Mouse (Mus musculus) limb, embryonic 12.5 days (tissue): ENCODE data around the gene Snrpd2. TPM values are rescaled to one million over a fixed set of nuclear protein-coding genes. Genes with fewer than 3 reads are reported as not detected.

Experiments
- ATAC-seq: fragments of 200-750 bp; cut with Nextera tagmentation; 2 replicates; pipeline ENCODE4 v1.8.0; 2017; ENCODE audit warnings: low read depth, moderate TSS enrichment; ENCODE audit not compliant: insufficient number of reproducible peaks, insufficient read depth, low FRiP score, low TSS enrichment
- H3K27ac ChIP-seq: fragments of 300-500 bp; sonication (generic); 2 replicates; pipeline ENCODE4 v1.5.1; 2016; ENCODE audit warnings: mild to moderate bottlenecking, moderate library complexity
- H3K27me3 ChIP-seq: fragments of 300-500 bp; sonication (generic); 2 replicates; pipeline ENCODE4 v1.6.1; 2016; ENCODE audit warnings: mild to moderate bottlenecking, moderate library complexity
- H3K36me3 ChIP-seq: fragments of 300-500 bp; sonication (generic); 2 replicates; pipeline ENCODE4 v1.6.1; 2016; ENCODE audit warnings: mild to moderate bottlenecking, moderate library complexity
- H3K4me1 ChIP-seq: fragments of 300-500 bp; sonication (generic); replicated peaks from 2 replicates; pipeline ENCODE4 v1.6.1; 2016
- H3K4me2 ChIP-seq: fragments of 300-500 bp; sonication (generic); 2 replicates; pipeline ENCODE4 v1.6.1; 2016; ENCODE audit warnings: mild to moderate bottlenecking, moderate library complexity
- H3K4me3 ChIP-seq: fragments of 300-500 bp; sonication (generic); replicated peaks from 2 replicates; pipeline ENCODE4 v1.5.1; 2016; ENCODE audit warnings: mild to moderate bottlenecking
- H3K9ac ChIP-seq: fragments of 300-500 bp; sonication (generic); replicated peaks from 2 replicates; pipeline ENCODE4 v1.6.1; 2016; ENCODE audit warnings: mild to moderate bottlenecking, moderate library complexity
- H3K9me3 ChIP-seq: fragments of 300-500 bp; sonication (generic); 2 replicates; pipeline ENCODE4 v1.6.1; 2016; ENCODE audit warnings: mild to moderate bottlenecking, moderate library complexity
- WGBS: fragments of 180-500 bp; shearing (Covaris S2); methylation state at CpG from one replicate; pipeline ENCODE4 v1.1.7; 2016; 5-methylcytosine and 5-hydroxymethylcytosine counted together
- polyA plus RNA-seq: library from polyadenylated mRNA; unstranded; fragments of >200 nt; fragmentation: Nextera tagmentation; extraction: Ambion mirVana; gene quantifications from 2 replicates; pipeline ENCODE4 v1.2.1, GENCODE M21; 2016

Snrpd2 gene
- 161 and 170 TPM in 2 replicates for polyA plus RNA-seq

GRCm38 (mm10) chr7:19149626-19150025 is at the start of gene Snrpd2:
Gene Snrpd2, plus strand, starts transcription at chr7:19149722.
- Histone ChIP-seq H3K9me3 (no peaks in the 10 kb centered on the region), H3K4me2 (peak within 1 kb of the TSS; percentile 86), H3K27ac (peak within 1 kb of the TSS; percentile 82), H3K9ac (peak within 1 kb of the TSS; percentile 74), H3K4me3 (peak within 1 kb of the TSS; percentile 69), H3K27me3 (no peaks in the 10 kb centered on the region), H3K4me1 (peaks cover 16% of the 10 kb centered on the region), H3K36me3 (peaks cover 50% of the 10 kb centered on the region)
- peak; percentile 93 for ATAC-seq
- WGBS = under 1% methylated on average over 24 of the region's 24 CpGs

GRCm38 (mm10) chr7:19100290-19100689 is 49.2 kb upstream of the Snrpd2 start:
- Histone ChIP-seq H3K27ac (no peak overlapping the region), H3K9me3 (no peaks in the 10 kb centered on the region), H3K4me3 (no peak overlapping the region), H3K27me3 (no peaks in the 10 kb centered on the region), H3K36me3 (peaks cover 15% of the 10 kb centered on the region), H3K9ac (no peak overlapping the region), H3K4me2 (no peak overlapping the region), H3K4me1 (peaks cover 23% of the 10 kb centered on the region)
- WGBS = 92% methylated on average over 1 of the region's 1 CpGs
- no peak for ATAC-seq

GRCm38 (mm10) chr7:19103741-19104140 is 45.8 kb upstream of the Snrpd2 start:
- no peak overlapping the region for H3K9ac ChIP-seq
- no peak overlapping the region for H3K4me3 ChIP-seq
- no peak for ATAC-seq
- no peaks in the 10 kb centered on the region for H3K27me3 ChIP-seq
- no peaks in the 10 kb centered on the region for H3K9me3 ChIP-seq
- no peak overlapping the region for H3K27ac ChIP-seq
- no peaks in the 10 kb centered on the region for H3K36me3 ChIP-seq
- H3K4me2 ChIP-seq = no peak overlapping the region
- no peaks in the 10 kb centered on the region for H3K4me1 ChIP-seq

- Histone ChIP-seq H3K4me2 (no peak overlapping the region), H3K4me1 (no peaks in the 10 kb centered on the region), H3K27me3 (no peaks in the 10 kb centered on the region), H3K36me3 (no peaks in the 10 kb centered on the region), H3K4me3 (no peak overlapping the region), H3K9ac (no peak overlapping the region; the same call in 1 of the 2 replicates), H3K27ac (no peak overlapping the region), H3K9me3 (no peaks in the 10 kb centered on the region)
- no peak for ATAC-seq
- 80% methylated on average over 2 of the region's 2 CpGs for WGBS
These were observed 45.0 kb upstream of the Snrpd2 start for GRCm38 (mm10) chr7:19104486-19104885.

GRCm38 (mm10) chr7:19107436-19107835 is 42.1 kb upstream of the Snrpd2 start:
- Histone ChIP-seq H3K9me3 (no peaks in the 10 kb centered on the region), H3K4me1 (no peaks in the 10 kb centered on the region), H3K27ac (no peak overlapping the region; the same call in 1 of the 2 replicates), H3K4me2 (no peak overlapping the region), H3K27me3 (no peaks in the 10 kb centered on the region), H3K4me3 (no peak overlapping the region), H3K36me3 (no peaks in the 10 kb centered on the region), H3K9ac (no peak overlapping the region)
- WGBS = 67% methylated on average over 3 of the region's 3 CpGs
- no peak for ATAC-seq

GRCm38 (mm10) chr7:19109565-19109964 is 40.0 kb upstream of the Snrpd2 start:
- no peak overlapping the region for H3K27ac ChIP-seq
- H3K27me3 ChIP-seq = no peaks in the 10 kb centered on the region
- H3K36me3 ChIP-seq = no peaks in the 10 kb centered on the region
- no peaks in the 10 kb centered on the region for H3K9me3 ChIP-seq
- 91% methylated on average over 1 of the region's 1 CpGs for WGBS
- H3K9ac ChIP-seq = no peak overlapping the region
- H3K4me1 ChIP-seq = no peaks in the 10 kb centered on the region
- no peak overlapping the region for H3K4me2 ChIP-seq
- H3K4me3 ChIP-seq = no peak overlapping the region
- ATAC-seq = no peak

GRCm38 (mm10) chr7:19118028-19118771 is 31.3 kb upstream of the Snrpd2 start, which contains the start of gene Gm4969:
Gene Gm4969, minus strand, starts transcription at chr7:19118368.
- no peak within 1 kb of the TSS; the same call in 1 of the 2 replicates for H3K9ac ChIP-seq
- 0 out of 2 replicates have a peak, but pooled peaks have one; percentile 5 for ATAC-seq
- H3K4me1 ChIP-seq = peaks cover 15% of the 10 kb centered on the region
- WGBS = 23% methylated on average over 63 of the region's 64 CpGs
- no peaks in the 10 kb centered on the region for H3K36me3 ChIP-seq
- peaks cover 11% of the 10 kb centered on the region; the same call in 1 of the 2 replicates for H3K9me3 ChIP-seq
- no peak within 1 kb of the TSS for H3K27ac ChIP-seq
- peak within 1 kb of the TSS; percentile 52 for H3K4me2 ChIP-seq
- peaks cover 6% of the 10 kb centered on the region; the same call in 1 of the 2 replicates for H3K27me3 ChIP-seq
- H3K4me3 ChIP-seq = peak within 1 kb of the TSS; percentile 29

GRCm38 (mm10) chr7:19119083-19119482 is 30.4 kb upstream of the Snrpd2 start:
- H3K27ac ChIP-seq = no peak overlapping the region
- H3K27me3 ChIP-seq = peaks cover 6% of the 10 kb centered on the region; the same call in 1 of the 2 replicates
- H3K36me3 ChIP-seq = no peaks in the 10 kb centered on the region
- 92% methylated on average over 8 of the region's 8 CpGs for WGBS
- 0 out of 2 replicates have a peak, but pooled peaks have one; percentile 23 for ATAC-seq
- no peak overlapping the region; the same call in 1 of the 2 replicates for H3K4me2 ChIP-seq
- H3K9me3 ChIP-seq = peaks cover 11% of the 10 kb centered on the region; the same call in 1 of the 2 replicates
- H3K9ac ChIP-seq = no peak overlapping the region
- H3K4me1 ChIP-seq = peaks cover 15% of the 10 kb centered on the region
- no peak overlapping the region for H3K4me3 ChIP-seq

- WGBS = 3% methylated on average over 34 of the region's 34 CpGs
- H3K27ac ChIP-seq = no peak within 1 kb of the TSS
These were observed 29.7 kb upstream of the Snrpd2 start, which contains the start of gene Fbxo46 for GRCm38 (mm10) chr7:19119631-19120429. Gene Fbxo46, plus strand, starts transcription at chr7:19119859.

GRCm38 (mm10) chr7:19121686-19122085 is 27.8 kb upstream of the Snrpd2 start:
- 96% methylated on average over 4 of the region's 4 CpGs for WGBS
- H3K27me3 ChIP-seq = peaks cover 6% of the 10 kb centered on the region; the same call in 1 of the 2 replicates
- no peak overlapping the region for H3K9ac ChIP-seq
- no peak overlapping the region for H3K4me3 ChIP-seq
- ATAC-seq = no peak
- 0 out of 2 replicates have a peak, but pooled peaks cover 7% of the 10 kb centered on the region for H3K36me3 ChIP-seq
- peaks cover 11% of the 10 kb centered on the region; the same call in 1 of the 2 replicates for H3K9me3 ChIP-seq
- no peak overlapping the region for H3K4me2 ChIP-seq
- peaks cover 15% of the 10 kb centered on the region for H3K4me1 ChIP-seq
- H3K27ac ChIP-seq = no peak overlapping the region

More at GRCm38 (mm10) chr7:19119631-19120429, 29.7 kb upstream of the Snrpd2 start, which contains the start of gene Fbxo46:
- peak; percentile 92 for ATAC-seq
- Histone ChIP-seq H3K36me3 (no peaks in the 10 kb centered on the region), H3K9ac (peak within 1 kb of the TSS; percentile 80), H3K4me3 (peak within 1 kb of the TSS; percentile 68), H3K27me3 (peaks cover 6% of the 10 kb centered on the region; the same call in 1 of the 2 replicates), H3K4me2 (peak within 1 kb of the TSS; percentile 87), H3K4me1 (peaks cover 15% of the 10 kb centered on the region), H3K9me3 (peaks cover 11% of the 10 kb centered on the region; the same call in 1 of the 2 replicates)

GRCm38 (mm10) chr7:19124713-19125112 is 24.8 kb upstream of the Snrpd2 start:
- Histone ChIP-seq H3K27me3 (no peaks in the 10 kb centered on the region), H3K4me2 (no peak overlapping the region), H3K4me3 (no peak overlapping the region), H3K36me3 (peaks cover 28% of the 10 kb centered on the region; the same call in 1 of the 2 replicates), H3K4me1 (peaks cover 8% of the 10 kb centered on the region), H3K9me3 (no peaks in the 10 kb centered on the region), H3K9ac (no peak overlapping the region), H3K27ac (no peak overlapping the region)
- WGBS = 87% methylated on average over 6 of the region's 6 CpGs
- ATAC-seq = no peak
